Mouse (Mus musculus) cerebellum, adult 2 months (tissue): ENCODE results near the gene Pappa2.

Experiments used
- CTCF ChIP-seq: fragments of 200-500 bp; IDR thresholded peaks from 2 replicates; pipeline ENCODE4 v1.5.1; 2011; ENCODE audit warnings: low read depth, mild to moderate bottlenecking, control low read depth, low read length, moderate library complexity, borderline replicate concordance; ENCODE audit not compliant: insufficient read depth
- POLR2A ChIP-seq: fragments of 200-500 bp; IDR thresholded peaks from 2 replicates; pipeline ENCODE4 v1.6.1; 2011; ENCODE audit warnings: low read length, control low read depth, borderline replicate concordance; ENCODE audit not compliant: insufficient read depth

DNA sequence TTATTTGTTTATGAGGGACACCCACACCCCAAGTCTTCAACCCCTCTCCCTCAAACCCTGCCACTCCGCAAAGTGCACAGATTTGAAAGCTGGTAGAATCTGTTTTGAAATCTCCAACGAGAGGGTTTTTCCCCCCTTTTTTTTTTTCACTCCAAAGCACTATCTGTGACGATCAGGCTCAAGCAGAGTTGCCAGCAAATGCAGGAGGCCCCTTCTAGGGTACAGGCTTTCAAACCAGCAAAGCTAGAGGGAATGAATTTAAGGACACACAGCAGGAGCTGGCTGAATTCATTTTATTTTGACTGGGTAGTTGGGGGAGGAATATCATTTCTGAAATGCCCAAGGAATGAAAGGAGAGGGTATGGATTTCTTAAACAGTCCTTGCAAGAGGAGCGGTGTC is 19.3 kb downstream of the Pappa2 start:
- TF ChIP-seq CTCF (no peak), POLR2A (no peak)
